Mouse (Mus musculus) CH12.LX (cell line): ENCODE measurements around the gene Paxbp1.

Source experiments
- EP300 ChIP-seq: IDR thresholded peaks from 2 replicates; pipeline ENCODE4 v1.6.1; 2011; ENCODE audit warnings: low read length, improper control_type of control experiment
- MYC ChIP-seq: IDR thresholded peaks from 2 replicates; pipeline ENCODE4 v1.6.1; 2011; ENCODE audit warnings: low read depth, mild to moderate bottlenecking, improper control_type of control experiment, low read length
- POLR2A ChIP-seq: IDR thresholded peaks from 2 replicates; pipeline ENCODE4 v1.6.1; 2011; ENCODE audit warnings: low read depth, mild to moderate bottlenecking, improper control_type of control experiment, low read length
- TBP ChIP-seq: conservative IDR thresholded peaks from 2 replicates; pipeline ENCODE4 v1.6.1; 2011; ENCODE audit warnings: low read depth, low read length, improper control_type of control experiment
- ZKSCAN1 ChIP-seq: IDR thresholded peaks from 2 replicates; pipeline ENCODE4 v1.6.1; 2012; ENCODE audit warnings: low read depth, inconsistent platforms, low read length, improper control_type of control experiment, borderline replicate concordance

GRCm38 (mm10) chr16:91001098-91001497 is 43.2 kb downstream of the Paxbp1 start:
- TF ChIP-seq EP300 (no peak), TBP (no peak), MYC (no peak), POLR2A (no peak), ZKSCAN1 (no peak)
